Mouse (Mus musculus) embryonic fibroblast, embryonic 13.5 days (primary cell): ENCODE data around the gene Uqcr10.

ENCODE experiments used
- CTCF ChIP-seq: IDR thresholded peaks from 2 replicates; pipeline ENCODE4 v1.5.1; 2011; ENCODE audit warnings: mild to moderate bottlenecking, control low read depth, low read length, moderate library complexity, borderline replicate concordance; ENCODE audit not compliant: insufficient read depth
- POLR2A ChIP-seq: IDR thresholded peaks from 2 replicates; pipeline ENCODE4 v1.6.1; 2011; ENCODE audit warnings: low read depth, mild to moderate bottlenecking, control low read depth, low read length, moderate library complexity

DNA sequence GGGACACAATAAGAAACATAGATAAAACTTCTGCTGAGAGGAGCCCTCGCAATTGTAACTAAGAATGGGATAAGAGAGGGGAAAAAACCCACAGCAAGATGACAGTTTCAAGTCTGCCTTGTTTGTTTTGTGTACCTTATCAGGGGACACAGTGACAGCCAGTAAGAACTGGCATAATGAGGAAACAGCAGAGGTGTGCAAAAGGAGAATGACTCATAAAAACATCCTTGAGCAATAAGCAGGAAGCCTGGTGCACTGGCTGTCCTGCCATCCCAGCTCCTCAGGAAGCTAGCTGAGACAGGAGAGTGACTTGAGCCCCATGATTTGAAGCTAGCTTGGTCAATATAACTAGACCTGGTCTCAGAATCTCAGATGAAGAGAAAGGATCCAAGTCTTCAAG is 44.3 kb downstream of the Uqcr10 start:
- no peak for TF ChIP-seq POLR2A
- no peak for TF ChIP-seq CTCF
